Mouse (Mus musculus): ENCODE results near the gene Anapc16.

The Anapc16 gene

GRCm38 (mm10) chr10:59972999-59973398 lies 29.9 kb downstream of the Anapc16 start:
- in situ Hi-C loops (cut with MboI; ENCODE audit: low sequenced_read_pairs) = no loop called here

DNA sequence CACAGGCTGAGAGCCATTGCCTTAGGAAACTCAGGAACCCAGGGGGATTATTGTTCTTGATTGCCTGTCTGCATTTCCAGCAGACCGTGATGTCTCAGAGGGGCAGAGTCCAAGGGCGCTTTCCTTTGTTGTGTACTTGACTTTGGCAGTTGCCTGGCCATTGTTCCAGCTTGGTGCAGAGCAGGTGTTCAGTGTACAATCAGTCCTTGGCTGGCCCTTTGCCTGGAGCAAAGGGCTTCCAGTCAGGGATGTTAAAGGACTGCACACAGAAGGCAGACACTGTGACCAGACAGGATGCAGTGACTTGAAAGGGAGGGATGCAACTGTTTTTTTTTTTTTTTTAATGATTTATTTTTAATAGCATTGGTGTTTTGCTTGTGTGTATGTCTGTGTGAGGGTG lies 30.4 kb downstream of the Anapc16 start:
- in situ Hi-C loops (cut with MboI; ENCODE audit: low sequenced_read_pairs) = no loop called here

GRCm38 (mm10) chr10:59971813-59972212 lies 31.1 kb downstream of the Anapc16 start:
- in situ Hi-C loops (cut with MboI; ENCODE audit: low sequenced_read_pairs) = no loop called here

DNA sequence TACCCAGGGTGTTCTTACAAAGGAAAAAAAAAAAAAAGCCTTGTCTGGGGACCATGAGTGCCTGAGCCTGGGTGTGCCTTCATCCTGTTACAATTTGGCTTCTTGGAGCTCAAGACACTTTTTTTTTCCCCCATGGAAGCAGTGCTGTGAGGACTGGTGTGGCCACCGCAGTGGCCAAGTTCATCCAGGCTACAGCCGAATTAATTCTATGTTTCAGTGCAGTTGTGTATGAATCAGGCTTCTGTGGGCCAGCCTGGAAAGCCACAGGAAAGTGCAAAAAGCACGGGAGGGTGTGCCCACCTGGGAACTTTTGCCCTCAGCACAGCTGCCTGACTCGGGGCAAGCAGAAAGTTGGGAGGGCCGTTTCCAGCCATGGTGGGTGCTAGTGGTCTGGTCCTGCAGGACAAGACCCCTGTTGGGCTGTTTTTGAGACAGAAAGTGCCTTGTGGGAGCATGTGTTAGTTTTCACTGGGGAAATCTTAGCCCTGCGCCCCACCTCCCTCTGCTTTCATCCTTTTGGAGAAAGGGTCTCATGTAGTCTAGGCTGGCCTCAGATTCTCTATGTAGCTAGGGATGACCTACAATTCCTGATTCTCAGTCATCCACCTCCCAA lies 32.4 kb downstream of the Anapc16 start:
- in situ Hi-C loops (cut with MboI; ENCODE audit: low sequenced_read_pairs) = no loop called here

- in situ Hi-C loops (cut with MboI; ENCODE audit: low sequenced_read_pairs) = no loop called here
These were observed 33.0 kb downstream of the Anapc16 start for GRCm38 (mm10) chr10:59969821-59970449.

- in situ Hi-C loops (cut with MboI; ENCODE audit: low sequenced_read_pairs) = no loop called here
These were observed 35.5 kb downstream of the Anapc16 start for GRCm38 (mm10) chr10:59967309-59967942.

DNA sequence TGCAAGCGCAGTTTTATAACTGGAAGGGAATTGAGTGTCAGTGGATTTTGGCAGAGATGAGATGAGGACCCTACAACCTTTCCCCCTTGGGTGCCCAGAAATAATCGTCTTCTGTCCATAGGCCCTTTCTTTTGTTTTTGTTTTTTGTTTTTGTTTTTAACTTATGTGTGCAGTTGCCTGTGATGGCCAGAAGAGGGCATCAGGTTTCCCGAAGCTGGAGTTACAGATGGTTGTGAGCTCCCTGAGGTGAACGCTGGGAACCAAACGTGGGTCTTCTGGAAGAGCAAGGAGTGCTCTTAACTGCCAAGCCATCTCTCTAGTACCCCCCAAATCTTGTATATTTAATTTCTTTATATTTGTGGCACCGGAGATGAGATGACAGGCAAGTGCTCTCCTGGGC lies 36.2 kb downstream of the Anapc16 start:
- in situ Hi-C loops (cut with MboI; ENCODE audit: low sequenced_read_pairs) = no loop called here

DNA sequence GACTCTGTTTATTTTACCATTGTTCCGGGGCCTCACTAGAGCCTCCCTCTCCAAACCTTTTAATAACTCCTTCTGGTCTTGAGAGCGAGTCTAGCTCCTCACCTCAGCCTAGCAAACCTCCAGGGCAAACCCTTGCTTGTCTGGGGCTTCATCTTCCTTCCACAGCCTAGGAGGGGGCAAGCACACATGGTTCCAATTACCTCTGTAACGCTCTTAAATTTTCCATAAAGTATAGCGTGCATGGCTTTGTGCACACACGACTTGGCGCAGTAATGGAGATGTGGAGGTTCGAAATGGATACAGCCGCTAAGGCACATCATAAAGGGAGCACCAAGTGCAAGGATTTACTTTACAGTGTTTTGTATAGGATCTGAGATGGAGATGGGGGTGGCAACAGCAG lies 37.1 kb downstream of the Anapc16 start:
- in situ Hi-C loops (cut with MboI; ENCODE audit: low sequenced_read_pairs) = no loop called here

GRCm38 (mm10) chr10:59965362-59965695 lies 37.6 kb downstream of the Anapc16 start:
- in situ Hi-C loops (cut with MboI; ENCODE audit: low sequenced_read_pairs) = no loop called here

DNA sequence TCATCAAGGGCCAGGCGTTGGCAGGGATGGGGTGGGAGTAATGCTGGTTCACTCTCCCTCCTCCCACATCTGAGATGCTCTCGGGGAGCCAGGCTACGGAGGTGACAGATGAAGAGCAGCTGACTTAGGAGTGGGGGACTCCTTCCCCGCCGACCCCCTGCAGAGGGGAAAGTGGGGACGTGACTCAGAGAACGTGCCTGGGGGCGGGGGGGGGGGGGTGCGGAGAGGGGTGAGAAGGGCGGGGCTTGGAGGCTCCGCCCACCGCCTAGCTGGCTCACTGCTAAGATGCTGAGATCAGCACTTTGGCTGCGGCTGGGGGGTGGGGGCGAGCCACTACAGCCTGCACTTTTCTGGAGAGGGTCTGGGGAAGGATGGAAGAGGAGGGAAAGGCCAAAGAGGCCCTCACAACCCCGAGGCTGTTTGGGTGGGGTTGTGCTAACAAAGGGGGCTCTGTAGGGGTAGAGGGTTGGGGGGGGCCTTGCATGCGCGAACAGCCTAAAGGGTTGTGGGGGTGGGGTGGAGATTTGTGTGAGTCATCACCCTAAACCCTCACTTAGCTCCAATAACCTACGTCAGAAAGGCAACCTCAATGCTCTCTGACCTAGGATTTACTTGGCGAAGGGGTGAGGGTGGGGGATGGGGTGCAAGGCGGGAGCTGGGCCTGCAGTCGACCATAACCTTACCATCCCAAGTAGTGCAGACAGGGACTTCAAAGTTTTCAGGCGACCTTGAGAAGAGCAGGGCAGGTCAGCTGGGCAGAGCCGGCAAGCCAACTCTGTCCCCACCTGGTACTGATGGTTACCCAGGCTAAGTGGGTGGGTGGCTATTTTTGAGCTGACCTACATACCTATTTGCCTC lies 38.2 kb downstream of the Anapc16 start:
- in situ Hi-C loops (cut with MboI; ENCODE audit: low sequenced_read_pairs) = no loop called here

DNA sequence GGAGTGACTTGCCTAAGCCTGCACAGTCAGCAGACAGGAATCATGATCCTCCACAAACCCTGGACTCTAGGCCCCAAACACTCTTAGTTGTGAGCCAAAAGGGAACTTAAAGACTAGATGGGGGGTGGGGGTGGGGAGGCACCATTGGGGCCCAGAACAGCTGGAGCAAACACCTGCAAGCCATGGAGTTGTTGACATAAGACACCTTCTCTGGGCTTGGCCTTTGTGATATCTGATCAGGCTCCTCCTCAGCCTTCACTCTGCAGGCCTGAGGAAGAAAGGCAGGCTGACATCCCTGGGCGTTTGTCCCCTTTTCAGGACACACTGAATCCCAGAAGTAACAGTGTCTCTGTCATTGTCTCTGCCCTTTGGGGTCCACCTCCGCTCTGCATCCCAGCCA lies 39.3 kb downstream of the Anapc16 start:
- in situ Hi-C loops (cut with MboI; ENCODE audit: low sequenced_read_pairs) = no loop called here

DNA sequence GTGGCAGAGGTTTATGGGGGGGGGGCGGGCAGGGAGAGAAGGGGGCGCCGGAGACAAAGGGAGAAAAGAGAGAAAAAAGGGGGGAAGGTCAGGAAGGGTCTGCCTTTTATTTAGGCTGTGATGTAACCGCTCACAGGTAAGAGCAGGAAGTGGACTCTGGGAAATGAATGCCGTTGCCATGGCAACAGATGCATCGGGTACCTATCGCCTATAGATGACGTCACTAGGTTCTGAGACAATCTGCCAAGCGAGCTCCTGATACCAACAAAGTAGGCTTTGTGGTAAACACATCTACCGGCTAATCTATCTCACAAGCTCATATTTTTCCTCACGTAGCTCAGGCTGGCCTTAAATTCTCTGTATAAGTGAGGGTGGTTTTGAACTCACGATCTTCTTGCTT lies 43.4 kb downstream of the Anapc16 start:
- in situ Hi-C loops (cut with MboI; ENCODE audit: low sequenced_read_pairs) = no loop called here

DNA sequence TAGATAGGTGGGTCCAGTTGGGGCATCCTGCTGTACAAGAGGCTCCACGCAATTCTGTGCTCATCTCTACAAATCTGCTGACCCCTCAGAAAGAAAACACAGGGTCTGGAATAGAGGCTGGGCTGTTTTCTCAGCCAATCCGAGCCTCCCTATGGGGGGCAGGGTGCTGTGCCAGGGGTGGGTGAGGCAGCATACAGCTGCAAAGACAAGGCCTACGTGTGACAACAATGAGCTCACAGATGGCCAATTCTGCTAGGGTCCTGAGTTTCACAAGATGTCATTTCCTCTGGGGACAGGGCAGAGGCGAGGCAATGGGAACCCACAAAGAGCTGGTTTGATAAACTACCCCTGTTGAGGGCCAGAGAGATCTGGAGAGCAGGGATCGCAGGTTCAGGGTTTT lies 44.5 kb downstream of the Anapc16 start:
- in situ Hi-C loops (cut with MboI; ENCODE audit: low sequenced_read_pairs) = no loop called here

GRCm38 (mm10) chr10:59957171-59958149 lies 45.5 kb downstream of the Anapc16 start:
- in situ Hi-C loops (cut with MboI; ENCODE audit: low sequenced_read_pairs) = no loop called here

DNA sequence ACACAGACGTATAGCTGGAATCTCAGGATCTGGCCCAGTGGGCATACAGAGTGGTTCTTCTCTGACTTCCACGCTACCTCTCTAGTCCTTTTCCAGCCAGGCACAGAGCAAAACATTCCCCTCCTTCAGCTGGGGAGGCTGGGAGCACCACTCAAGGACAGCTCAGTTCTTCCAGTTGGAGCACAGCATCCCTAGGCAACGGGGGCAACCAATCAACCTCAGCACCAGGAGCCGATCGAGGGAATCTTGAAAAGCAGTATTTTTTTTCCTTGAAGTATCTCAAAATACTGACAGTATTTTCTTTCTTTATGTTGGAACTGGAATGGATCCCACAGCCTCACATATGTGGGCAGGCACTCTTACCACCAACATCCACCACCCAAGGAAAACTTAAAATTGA lies 46.3 kb downstream of the Anapc16 start:
- in situ Hi-C loops (cut with MboI; ENCODE audit: low sequenced_read_pairs) = no loop called here

GRCm38 (mm10) chr10:59953564-59954039 lies 49.3 kb downstream of the Anapc16 start:
- in situ Hi-C loops (cut with MboI; ENCODE audit: low sequenced_read_pairs) = loop anchor here (5.0 kb wide), 1 partner anchor 66 kb away; no protein-coding TSS in a partner anchor

DNA sequence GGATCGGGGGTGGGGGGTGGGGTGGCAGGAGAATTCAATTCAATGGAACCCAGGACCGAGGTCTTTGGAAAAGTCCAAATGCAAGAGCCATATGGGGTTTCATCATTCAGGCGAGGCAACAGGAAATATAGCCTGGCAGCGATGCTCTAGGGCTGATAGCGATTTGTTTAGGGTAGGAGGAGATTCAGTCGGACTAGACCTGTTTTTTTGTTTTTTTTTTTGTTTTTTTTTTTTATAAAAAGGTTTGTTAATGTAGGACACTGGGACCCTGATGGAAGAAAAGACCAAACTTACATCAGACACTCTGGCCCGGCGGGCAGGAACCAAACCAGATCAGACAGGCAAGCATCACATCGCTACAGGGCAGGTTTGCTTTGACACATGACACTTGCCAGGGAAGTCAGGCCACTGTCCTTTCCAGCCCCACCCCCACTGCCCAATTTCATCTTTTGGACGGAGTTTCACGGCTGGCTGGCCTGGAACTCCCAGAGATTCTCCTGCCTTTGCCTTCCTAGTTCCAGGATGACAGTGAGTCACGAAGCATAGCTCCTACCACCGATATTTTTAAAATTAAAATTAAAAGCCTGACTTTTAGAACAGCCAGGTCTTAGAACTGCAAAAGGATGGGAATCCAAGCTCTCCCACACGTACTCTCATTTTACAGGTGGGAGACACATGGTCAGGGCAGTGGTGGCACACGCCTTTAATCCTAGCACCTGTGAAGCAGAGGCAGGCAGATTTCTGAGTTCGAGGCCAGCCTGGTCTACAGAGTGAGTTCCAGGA lies 50.0 kb downstream of the Anapc16 start:
- in situ Hi-C loops (cut with MboI; ENCODE audit: low sequenced_read_pairs) = loop anchor here (5.0 kb wide), 1 partner anchor 66 kb away; no protein-coding TSS in a partner anchor

DNA sequence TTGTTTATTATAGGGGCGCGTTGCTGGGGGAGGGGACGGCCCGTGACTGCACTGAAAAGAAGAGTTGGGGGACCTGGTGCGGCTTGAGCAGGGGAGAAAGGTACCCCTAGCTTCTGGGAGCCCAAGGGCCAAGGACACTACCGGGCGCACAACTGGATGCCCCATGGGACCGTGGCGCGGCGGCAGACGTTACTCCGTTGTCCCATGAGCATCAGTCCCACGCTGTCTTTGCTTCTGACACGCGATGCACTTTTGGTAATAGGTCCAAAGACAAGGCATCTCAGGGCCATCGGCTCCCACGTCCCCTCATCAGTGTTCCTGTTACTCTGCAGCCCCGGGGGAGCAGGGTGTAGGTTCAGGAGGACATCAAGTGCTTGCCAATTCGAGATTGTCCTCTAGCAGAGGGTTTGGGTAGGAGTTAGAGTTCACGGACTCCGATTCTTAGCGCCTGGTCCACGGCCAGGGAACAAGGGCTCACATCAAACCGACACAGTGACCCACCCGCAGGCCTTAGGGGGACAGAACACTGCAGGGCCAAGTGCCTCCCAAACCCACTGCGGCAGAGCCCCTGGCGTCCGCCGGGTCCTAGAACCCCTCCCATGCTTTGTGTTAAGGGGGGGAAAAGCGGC lies 50.7 kb downstream of the Anapc16 start:
- in situ Hi-C loops (cut with MboI; ENCODE audit: low sequenced_read_pairs) = loop anchor here (5.0 kb wide), 1 partner anchor 65 kb away; no protein-coding TSS in a partner anchor

All from CH12F3 (cell line).